Mouse (Mus musculus) embryonic facial prominence, embryonic 12.5 days (tissue): ENCODE measurements around the gene Rragd. TPM values are rescaled to one million over a fixed set of nuclear protein-coding genes. Genes with fewer than 3 reads are reported as not detected.
"Not testable (repeated sequence)": the region's sequence is repeated elsewhere in the genome, so short reads cannot be mapped to it uniquely, and the experiment has no call there.

Experiments used
- ATAC-seq: fragments of 200-750 bp; cut with Nextera tagmentation; 2 replicates; pipeline ENCODE4 v1.8.0; 2017; ENCODE audit not compliant: insufficient number of reproducible peaks, insufficient read depth, low FRiP score, low TSS enrichment
- H3K27ac ChIP-seq: fragments of 300-500 bp; sonication (generic); 2 replicates; pipeline ENCODE4 v1.5.1; 2016; ENCODE audit warnings: mild to moderate bottlenecking
- H3K27me3 ChIP-seq: fragments of 300-500 bp; sonication (generic); 2 replicates; pipeline ENCODE4 v1.6.1; 2016; ENCODE audit warnings: mild to moderate bottlenecking, moderate library complexity
- H3K36me3 ChIP-seq: fragments of 300-500 bp; sonication (generic); 2 replicates; pipeline ENCODE4 v1.6.1; 2016; ENCODE audit warnings: mild to moderate bottlenecking
- H3K4me1 ChIP-seq: fragments of 300-500 bp; sonication (generic); 2 replicates; pipeline ENCODE4 v1.6.1; 2016
- H3K4me2 ChIP-seq: fragments of 300-500 bp; sonication (generic); replicated peaks from 2 replicates; pipeline ENCODE4 v1.6.1; 2016; ENCODE audit warnings: mild to moderate bottlenecking, moderate library complexity
- H3K4me3 ChIP-seq: fragments of 300-500 bp; sonication (generic); 2 replicates; pipeline ENCODE4 v1.5.1; 2016; ENCODE audit warnings: mild to moderate bottlenecking
- H3K9ac ChIP-seq: fragments of 300-500 bp; sonication (generic); 2 replicates; pipeline ENCODE4 v1.6.1; 2016; ENCODE audit warnings: mild to moderate bottlenecking, moderate library complexity
- H3K9me3 ChIP-seq: fragments of 300-500 bp; sonication (generic); 2 replicates; pipeline ENCODE4 v1.6.1; 2016; ENCODE audit warnings: mild to moderate bottlenecking, moderate library complexity
- WGBS: fragments of 180-500 bp; shearing (Covaris S2); methylation state at CpG from one replicate; pipeline ENCODE4 v1.1.7; 2016; 5-methylcytosine and 5-hydroxymethylcytosine counted together
- polyA plus RNA-seq: library from polyadenylated mRNA; unstranded; fragments of >200 nt; fragmentation: Nextera tagmentation; extraction: Ambion mirVana; gene quantifications from 2 replicates; pipeline ENCODE4 v1.2.1, GENCODE M21; 2016

The Rragd gene
- polyA plus RNA-seq, 1 experiment from 2014 or later: 19.6 TPM

GRCm38 (mm10) chr4:32961394-32961793 lies 21.4 kb upstream of the Rragd start:
- Histone ChIP-seq H3K4me2 (no peak overlapping the region), H3K27ac (no peak overlapping the region), H3K4me1 (no peaks in the 10 kb centered on the region), H3K36me3 (no peaks in the 10 kb centered on the region), H3K27me3 (no peaks in the 10 kb centered on the region), H3K4me3 (no peak overlapping the region), H3K9me3 (no peaks in the 10 kb centered on the region; the same call in 1 of the 2 replicates), H3K9ac (no peak overlapping the region)
- no peak for ATAC-seq
- 63% methylated on average over 3 of the region's 3 CpGs for WGBS

DNA sequence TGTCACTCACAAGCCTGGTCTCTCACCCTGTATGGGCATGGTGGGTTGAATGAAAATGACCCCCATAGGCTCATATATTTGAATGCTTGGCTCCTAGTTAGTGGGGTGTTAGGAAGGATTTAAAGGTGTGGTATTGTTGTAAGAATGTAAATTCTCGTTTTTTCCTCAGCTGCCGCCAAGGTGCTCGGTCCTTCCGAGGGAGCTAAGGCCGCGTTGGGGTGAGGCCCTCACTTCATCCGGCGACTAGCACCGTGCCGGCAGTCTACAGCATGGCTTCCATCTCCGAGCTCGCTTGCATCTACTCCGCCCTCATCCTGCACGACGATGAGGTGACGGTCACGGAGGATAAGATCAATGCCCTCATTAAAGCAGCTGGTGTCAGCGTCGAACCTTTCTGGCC lies 18.2 kb upstream of the Rragd start:
- not testable (repeated sequence) for H3K9me3 ChIP-seq, H3K4me2 ChIP-seq

DNA sequence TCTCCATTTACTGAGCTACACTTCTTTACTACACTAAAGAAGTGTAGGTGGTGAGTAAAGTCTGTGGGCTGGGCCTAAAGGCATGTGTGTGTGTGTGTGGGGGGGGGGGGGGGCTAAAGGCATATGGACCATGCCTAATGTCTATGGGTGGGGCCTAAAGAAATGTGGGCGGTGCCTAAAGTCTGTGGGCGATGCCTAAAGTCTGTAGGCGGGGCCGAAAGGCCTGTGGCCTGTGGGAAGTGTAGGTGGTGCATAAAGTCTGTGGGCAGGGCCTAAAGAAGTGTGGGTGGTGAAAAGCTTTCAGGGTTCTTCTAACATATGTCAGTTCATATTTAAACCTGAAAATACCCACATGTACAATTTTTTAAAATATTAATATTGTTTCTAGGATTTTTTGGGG lies 5.5 kb upstream of the Rragd start:
- Histone ChIP-seq H3K4me2 (no peak overlapping the region), H3K4me1 (peaks cover 2% of the 10 kb centered on the region; the same call in 1 of the 2 replicates), H3K36me3 (no peaks in the 10 kb centered on the region), H3K4me3 (no peak overlapping the region), H3K9me3 (peaks cover 14% of the 10 kb centered on the region), H3K27me3 (peaks cover 12% of the 10 kb centered on the region; the same call in 1 of the 2 replicates), H3K9ac (no peak overlapping the region), H3K27ac (no peak overlapping the region)
- WGBS: 83% methylated on average over 4 of the region's 4 CpGs
- ATAC-seq: no peak

More for the DNA sequence above, 18.2 kb upstream of the Rragd start:
- not testable (repeated sequence) for H3K27me3 ChIP-seq, ATAC-seq, H3K36me3 ChIP-seq, H3K27ac ChIP-seq, H3K9ac ChIP-seq, H3K4me1 ChIP-seq, H3K4me3 ChIP-seq
- WGBS: 88% methylated on average over 19 of the region's 19 CpGs

DNA sequence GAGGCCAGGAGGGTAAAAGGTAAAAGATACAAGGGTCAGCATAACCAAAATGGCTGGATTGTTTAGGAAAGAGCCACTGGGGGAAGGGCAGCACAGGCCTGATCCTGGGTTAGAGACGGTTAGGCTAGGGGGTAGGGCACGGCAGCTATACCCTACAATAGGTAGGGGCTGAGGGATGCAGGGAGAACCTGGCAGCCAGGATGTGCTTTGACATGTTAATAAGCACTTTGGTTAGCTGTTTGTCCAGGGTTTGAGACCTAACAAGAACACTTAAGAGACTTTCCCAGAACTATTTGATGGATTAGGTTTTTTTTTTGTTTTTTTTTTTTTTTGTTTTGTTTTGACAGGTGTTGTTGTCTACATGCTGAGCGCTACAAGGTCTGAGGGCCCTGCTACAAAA lies 2.8 kb upstream of the Rragd start:
- 50% methylated on average over 3 of the region's 3 CpGs for WGBS
- peaks cover 12% of the 10 kb centered on the region; the same call in 1 of the 2 replicates for H3K27me3 ChIP-seq
- H3K4me1 ChIP-seq: peaks cover 7% of the 10 kb centered on the region
- ATAC-seq: no peak
- no peaks in the 10 kb centered on the region for H3K36me3 ChIP-seq
- H3K9ac ChIP-seq: no peak overlapping the region
- H3K27ac ChIP-seq: no peak overlapping the region
- H3K4me2 ChIP-seq: no peak overlapping the region
- H3K9me3 ChIP-seq: peaks cover under 1% of the 10 kb centered on the region; the same call in 1 of the 2 replicates
- no peak overlapping the region for H3K4me3 ChIP-seq

DNA sequence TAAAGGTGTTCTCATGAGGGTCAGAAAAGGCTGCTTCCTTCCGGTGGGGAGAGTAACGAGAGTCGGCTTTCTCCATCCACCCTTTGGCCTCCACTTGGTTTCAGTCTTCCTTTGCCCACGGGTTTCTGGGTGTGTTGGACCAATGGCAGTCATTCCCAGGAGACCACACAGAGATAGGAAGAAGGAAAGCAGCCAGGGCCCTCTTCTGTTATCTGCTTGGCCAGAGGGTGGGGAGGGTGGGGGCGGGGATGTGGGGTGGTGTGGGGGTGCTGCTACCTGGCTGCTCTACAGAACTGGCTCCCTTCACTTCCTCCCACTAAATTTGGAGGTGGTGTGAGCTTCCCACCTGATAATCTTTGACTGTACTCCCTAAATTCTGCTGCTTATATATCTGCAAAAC lies 1.2 kb upstream of the Rragd start:
- Histone ChIP-seq H3K4me1 (peaks cover 10% of the 10 kb centered on the region), H3K36me3 (no peaks in the 10 kb centered on the region), H3K9ac (no peak overlapping the region), H3K9me3 (no peaks in the 10 kb centered on the region), H3K27ac (no peak overlapping the region), H3K4me3 (no peak overlapping the region), H3K27me3 (peaks cover 12% of the 10 kb centered on the region; the same call in 1 of the 2 replicates), H3K4me2 (0 out of 2 replicates have a peak overlapping the region, but pooled peaks have one; percentile 99)
- WGBS: 17% methylated on average over 5 of the region's 5 CpGs
- ATAC-seq: no peak

DNA sequence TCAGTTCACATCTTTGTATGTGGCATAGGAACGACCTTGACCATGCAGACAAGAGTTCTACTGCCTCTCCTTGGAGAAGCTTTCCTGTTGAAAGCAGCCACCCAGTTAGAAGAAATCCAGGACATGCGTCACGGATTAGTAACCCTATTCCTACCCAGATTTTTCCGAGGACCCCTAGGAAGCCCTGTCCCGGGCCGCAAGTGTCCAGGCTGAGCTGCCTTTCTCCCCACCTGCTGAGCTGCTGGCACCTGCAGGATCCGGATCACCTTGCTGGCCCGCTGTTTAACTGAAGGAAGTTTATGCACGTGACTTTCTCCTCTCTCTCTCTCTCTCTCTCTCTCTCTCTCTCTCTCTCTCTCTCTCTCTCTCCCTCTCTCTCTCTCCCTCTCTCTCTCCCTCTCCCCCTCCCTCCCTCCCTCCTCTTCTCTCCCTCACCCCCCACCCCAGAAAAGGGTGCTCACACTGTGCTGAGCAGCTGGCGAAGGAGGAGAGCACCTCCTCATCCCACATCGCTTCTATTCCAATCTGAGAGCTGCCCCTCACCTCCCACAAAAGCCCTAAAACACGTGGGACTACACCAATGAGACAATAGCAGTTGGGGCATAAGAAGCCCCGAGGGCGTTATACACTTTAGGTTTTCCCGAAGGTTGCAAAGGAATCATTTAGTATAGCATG lies 659 bp upstream of the Rragd start:
- H3K4me1 ChIP-seq: peaks cover 10% of the 10 kb centered on the region
- ATAC-seq: no peak
- H3K4me3 ChIP-seq: peak overlapping the region; percentile 82
- WGBS: 1% methylated on average over 15 of the region's 15 CpGs
- H3K36me3 ChIP-seq: no peaks in the 10 kb centered on the region
- peak overlapping the region; percentile 99 for H3K4me2 ChIP-seq
- no peaks in the 10 kb centered on the region for H3K9me3 ChIP-seq
- peak overlapping the region; percentile 86; the same call in 1 of the 2 replicates for H3K27ac ChIP-seq
- no peak overlapping the region for H3K9ac ChIP-seq
- peaks cover 12% of the 10 kb centered on the region; the same call in 1 of the 2 replicates for H3K27me3 ChIP-seq

- Histone ChIP-seq H3K9ac (peak overlapping the region; percentile 77), H3K27ac (peak overlapping the region; percentile 86), H3K4me1 (peaks cover 10% of the 10 kb centered on the region), H3K27me3 (peaks cover 12% of the 10 kb centered on the region; the same call in 1 of the 2 replicates), H3K9me3 (no peaks in the 10 kb centered on the region), H3K4me2 (peak overlapping the region; percentile 99), H3K4me3 (peak overlapping the region; percentile 82), H3K36me3 (no peaks in the 10 kb centered on the region)
- under 1% methylated on average over 81 of the region's 94 CpGs for WGBS
- ATAC-seq: peak; percentile 49
Observed at GRCm38 (mm10) chr4:32983176-32984155, 629 bp downstream of the Rragd start.

DNA sequence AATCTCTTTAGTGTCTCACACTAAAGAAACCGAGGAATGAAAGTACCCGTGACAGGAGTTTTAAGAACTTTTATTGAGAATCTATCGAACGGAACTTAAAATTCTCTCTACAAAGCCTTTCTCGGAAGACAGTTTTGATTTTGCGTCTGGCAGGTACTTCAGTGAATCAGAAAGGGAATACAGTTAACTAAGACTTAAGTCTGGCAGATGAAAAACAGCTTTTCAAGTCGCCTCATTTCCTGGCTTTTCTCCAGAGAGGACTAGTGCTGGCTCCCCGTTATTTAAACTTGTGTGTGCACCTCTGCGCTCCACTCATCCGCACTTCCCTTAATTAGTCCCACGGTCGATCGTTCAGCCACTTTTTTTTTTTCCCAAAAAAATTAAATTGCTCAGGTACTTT lies 1.4 kb downstream of the Rragd start:
- peaks cover 12% of the 10 kb centered on the region; the same call in 1 of the 2 replicates for H3K27me3 ChIP-seq
- peak overlapping the region; percentile 99 for H3K4me2 ChIP-seq
- no peaks in the 10 kb centered on the region for H3K36me3 ChIP-seq
- H3K9me3 ChIP-seq: no peaks in the 10 kb centered on the region
- under 1% methylated on average over 13 of the region's 13 CpGs for WGBS
- H3K9ac ChIP-seq: peak overlapping the region; percentile 77
- ATAC-seq: no peak
- peaks cover 10% of the 10 kb centered on the region for H3K4me1 ChIP-seq
- no peak overlapping the region; the same call in 1 of the 2 replicates for H3K27ac ChIP-seq
- H3K4me3 ChIP-seq: peak overlapping the region; percentile 82

DNA sequence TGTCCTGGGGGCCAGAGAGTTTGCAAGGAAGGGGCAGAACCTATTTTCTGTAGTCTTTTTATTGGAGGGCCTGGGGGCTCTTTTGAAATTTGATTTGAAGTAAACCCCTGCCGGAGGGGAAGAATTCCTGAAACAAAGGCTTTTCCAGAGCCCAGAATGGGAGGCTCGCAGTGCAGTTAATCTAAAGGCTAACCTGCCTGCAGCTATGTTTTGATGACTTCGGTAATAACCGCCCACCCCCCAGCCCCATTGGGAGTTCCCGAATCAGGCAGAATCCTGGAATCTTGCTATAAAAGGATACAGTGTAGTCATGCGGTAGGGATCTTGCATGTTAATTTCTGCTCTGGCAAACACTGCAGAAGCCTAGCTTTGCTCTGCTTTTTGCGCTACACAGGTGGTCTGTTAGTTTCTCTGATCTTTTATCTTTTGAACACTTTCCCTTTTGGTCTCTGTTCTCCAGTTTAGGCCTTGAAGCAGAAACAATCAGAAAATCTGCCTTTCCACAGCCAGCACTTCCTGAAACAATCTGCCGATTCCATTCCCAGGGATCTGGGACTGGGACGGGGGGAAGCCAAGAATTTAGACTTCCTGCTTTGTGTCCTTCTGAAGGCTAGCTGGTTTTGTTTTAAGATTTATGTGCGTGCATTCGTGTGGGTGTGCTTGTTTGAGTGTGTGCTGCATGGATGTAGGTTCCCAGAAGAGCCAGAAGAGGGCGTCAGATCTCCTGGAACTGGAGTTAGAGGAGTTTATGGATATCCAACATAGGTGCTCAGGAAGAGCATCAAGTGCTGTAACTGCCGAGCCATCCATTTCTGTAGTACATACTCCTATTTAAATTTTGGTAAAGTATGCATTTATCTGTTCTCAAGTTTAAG lies 2.2 kb downstream of the Rragd start:
- Histone ChIP-seq H3K4me2 (peak overlapping the region; percentile 99), H3K9ac (peak overlapping the region; percentile 24; the same call in 1 of the 2 replicates), H3K27me3 (peaks cover 12% of the 10 kb centered on the region; the same call in 1 of the 2 replicates), H3K27ac (peak overlapping the region; percentile 50; the same call in 1 of the 2 replicates), H3K4me3 (peak overlapping the region; percentile 82), H3K36me3 (no peaks in the 10 kb centered on the region), H3K9me3 (no peaks in the 10 kb centered on the region), H3K4me1 (peaks cover 10% of the 10 kb centered on the region)
- WGBS: 8% methylated on average over 13 of the region's 13 CpGs
- ATAC-seq: no peak

DNA sequence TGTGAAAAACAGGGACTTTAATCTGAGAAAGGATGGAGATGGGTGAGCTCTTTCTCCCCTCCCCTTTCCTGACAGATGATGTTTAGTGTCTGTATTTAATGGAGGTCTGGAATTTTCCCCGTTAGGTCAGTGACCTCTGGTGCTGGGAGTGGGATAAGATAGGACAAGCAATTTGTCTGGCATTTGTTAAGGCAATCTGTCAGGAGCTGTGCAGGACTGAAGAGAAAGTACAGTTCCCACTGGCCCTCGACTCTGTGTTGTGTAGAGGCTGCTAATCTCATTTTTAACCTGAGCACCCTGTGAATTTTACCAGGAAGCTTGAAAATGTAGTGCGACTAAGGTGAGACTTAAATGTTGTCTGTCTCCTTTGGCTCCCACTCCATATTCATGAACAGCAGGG lies 2.8 kb downstream of the Rragd start:
- WGBS: 10% methylated on average over 3 of the region's 3 CpGs
- Histone ChIP-seq H3K36me3 (no peaks in the 10 kb centered on the region), H3K4me3 (no peak overlapping the region), H3K4me1 (peaks cover 10% of the 10 kb centered on the region), H3K9me3 (no peaks in the 10 kb centered on the region), H3K4me2 (0 out of 2 replicates have a peak overlapping the region, but pooled peaks have one; percentile 11), H3K27me3 (peaks cover 10% of the 10 kb centered on the region; the same call in 1 of the 2 replicates), H3K9ac (no peak overlapping the region), H3K27ac (no peak overlapping the region)
- no peak for ATAC-seq

GRCm38 (mm10) chr4:32987006-32987405 lies 4.2 kb downstream of the Rragd start:
- Histone ChIP-seq H3K27ac (no peak overlapping the region), H3K4me1 (peaks cover 8% of the 10 kb centered on the region), H3K4me3 (no peak overlapping the region), H3K9ac (no peak overlapping the region), H3K9me3 (no peaks in the 10 kb centered on the region), H3K36me3 (no peaks in the 10 kb centered on the region), H3K27me3 (no peaks in the 10 kb centered on the region), H3K4me2 (no peak overlapping the region)
- ATAC-seq: no peak
- WGBS: 43% methylated on average over 3 of the region's 3 CpGs
